Mouse (Mus musculus) neural tube, embryonic 13.5 days (tissue): ENCODE results near the gene A730061H03Rik. TPM values are rescaled to one million over a fixed set of nuclear protein-coding genes. Genes with fewer than 3 reads are reported as not detected.

Experiments used
- ATAC-seq: fragments of 200-750 bp; cut with Nextera tagmentation; 2 replicates; pipeline ENCODE4 v1.8.0; 2017; ENCODE audit warnings: low read depth, mild to moderate bottlenecking, moderate TSS enrichment, moderate library complexity
- H3K27ac ChIP-seq: fragments of 300-500 bp; sonication (generic); replicated peaks from 2 replicates; pipeline ENCODE4 v1.5.1; 2015; ENCODE audit warnings: moderate library complexity, mild to moderate bottlenecking, inconsistent platforms
- H3K27me3 ChIP-seq: fragments of 300-500 bp; sonication (generic); 2 replicates; pipeline ENCODE4 v1.6.1; 2015; ENCODE audit warnings: mild to moderate bottlenecking, inconsistent platforms
- H3K36me3 ChIP-seq: fragments of 300-500 bp; sonication (generic); 2 replicates; pipeline ENCODE4 v1.6.1; 2015; ENCODE audit warnings: mild to moderate bottlenecking, inconsistent platforms
- H3K4me1 ChIP-seq: fragments of 300-500 bp; sonication (generic); replicated peaks from 2 replicates; pipeline ENCODE4 v1.6.1; 2015; ENCODE audit warnings: inconsistent platforms
- H3K4me2 ChIP-seq: fragments of 300-500 bp; sonication (generic); 2 replicates; pipeline ENCODE4 v1.6.1; 2015; ENCODE audit warnings: inconsistent platforms, mild to moderate bottlenecking, moderate library complexity
- H3K4me3 ChIP-seq: fragments of 300-500 bp; sonication (generic); 2 replicates; pipeline ENCODE4 v1.5.1; 2015; ENCODE audit warnings: mild to moderate bottlenecking, inconsistent platforms
- H3K9ac ChIP-seq: fragments of 300-500 bp; sonication (generic); 2 replicates; pipeline ENCODE4 v1.6.1; 2015; ENCODE audit warnings: moderate library complexity, mild to moderate bottlenecking, inconsistent platforms
- H3K9me3 ChIP-seq: fragments of 300-500 bp; sonication (generic); 2 replicates; pipeline ENCODE4 v1.6.1; 2016; ENCODE audit warnings: inconsistent platforms
- WGBS: fragments of 180-500 bp; shearing (Covaris S2); methylation state at CpG from one replicate; pipeline ENCODE4 v1.1.7; 2015; 5-methylcytosine and 5-hydroxymethylcytosine counted together
- polyA plus RNA-seq: library from polyadenylated mRNA; unstranded; fragments of >200 nt; fragmentation: Nextera tagmentation; extraction: Ambion mirVana; gene quantifications from 2 replicates; pipeline ENCODE4 v1.2.1, GENCODE M21; 2015

The A730061H03Rik gene
- polyA plus RNA-seq, 1 experiment from 2014 or later = 0.59 TPM

DNA sequence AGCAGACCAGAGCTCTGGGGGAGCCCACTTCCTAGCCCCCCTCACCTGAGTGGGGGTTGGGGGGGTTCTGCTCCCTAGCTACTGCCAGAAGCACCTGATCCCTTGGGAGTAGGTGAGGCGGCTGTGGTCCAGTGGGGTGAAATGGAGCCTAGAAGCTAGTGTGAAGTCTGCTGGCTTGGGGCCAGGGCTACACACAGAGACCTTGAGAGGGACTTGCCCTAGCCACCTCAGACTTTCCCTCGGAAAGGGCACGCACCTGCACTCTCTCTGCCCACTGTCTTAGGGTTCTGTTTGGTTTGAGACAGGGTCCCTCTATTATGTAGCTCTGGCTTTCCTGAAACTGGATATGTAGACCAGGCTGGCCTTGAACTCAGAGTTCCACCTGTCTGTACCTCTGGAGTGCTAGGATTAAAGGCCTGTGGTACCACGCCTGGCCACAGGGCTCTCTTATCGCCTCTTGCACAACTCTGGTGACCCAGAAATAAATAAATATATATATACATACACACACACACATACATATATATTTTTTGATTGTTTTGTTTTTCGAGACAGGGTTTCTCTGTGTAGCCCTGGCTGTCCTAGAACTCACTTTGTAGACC lies 18.6 kb upstream of the A730061H03Rik start:
- H3K36me3 ChIP-seq = peaks cover 25% of the 10 kb centered on the region
- peaks cover 20% of the 10 kb centered on the region for H3K4me1 ChIP-seq
- 34% methylated on average over 6 of the region's 6 CpGs for WGBS
- H3K9me3 ChIP-seq = no peaks in the 10 kb centered on the region
- peak overlapping the region; percentile 93 for H3K9ac ChIP-seq
- no peaks in the 10 kb centered on the region for H3K27me3 ChIP-seq
- peak overlapping the region; percentile 82 for H3K4me2 ChIP-seq
- ATAC-seq = peak; percentile 42
- peak overlapping the region; percentile 72 for H3K4me3 ChIP-seq
- peak overlapping the region; percentile 86 for H3K27ac ChIP-seq

DNA sequence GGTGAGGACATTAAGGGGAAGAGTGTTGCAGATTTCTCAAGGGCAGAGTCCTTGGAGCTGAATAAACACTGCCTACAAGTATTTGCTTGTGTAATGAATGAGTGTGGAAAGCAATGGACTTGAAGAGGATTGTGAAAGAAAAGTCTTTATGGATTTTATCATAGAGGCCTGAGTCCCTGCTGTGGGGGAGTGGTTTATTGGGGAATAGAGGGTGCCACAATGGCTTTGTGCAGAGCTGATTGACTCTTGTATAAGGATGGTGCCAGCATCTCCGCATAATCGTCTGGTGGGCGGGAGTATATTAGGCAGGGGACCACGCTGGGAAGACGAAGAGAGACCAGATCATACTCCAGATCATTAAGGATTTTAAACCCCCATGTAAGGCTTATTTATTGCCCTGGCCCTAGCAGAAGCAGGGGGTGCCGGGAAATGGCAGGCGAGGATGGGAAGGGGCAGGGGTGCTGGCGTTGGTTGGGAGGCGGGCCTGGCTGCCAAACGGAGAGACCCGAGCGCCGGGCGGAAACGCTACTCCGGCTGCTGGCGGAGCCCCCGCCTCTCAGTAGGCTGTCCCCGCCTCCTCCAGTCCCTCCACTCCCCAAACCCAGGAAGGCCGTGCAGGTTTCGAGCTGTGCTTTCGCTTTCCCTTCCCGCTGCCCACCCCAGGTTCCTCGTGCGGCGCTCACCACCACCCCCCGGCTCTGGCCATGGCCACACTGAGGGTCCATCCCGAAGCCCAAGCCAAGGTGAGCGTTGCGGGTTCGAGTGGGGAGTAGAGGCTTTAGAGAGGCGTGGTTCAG lies 17.9 kb upstream of the A730061H03Rik start, which contains the start of gene Psme1:
Gene Psme1 (plus strand): TSS at position 253 of the 797 bp plus-strand sequence.
- peak; percentile 91 for ATAC-seq
- peak within 1 kb of the TSS; percentile 86 for H3K27ac ChIP-seq
- peak within 1 kb of the TSS; percentile 93 for H3K9ac ChIP-seq
- peak within 1 kb of the TSS; percentile 82 for H3K4me2 ChIP-seq
- H3K4me1 ChIP-seq = peaks cover 20% of the 10 kb centered on the region
- H3K27me3 ChIP-seq = no peaks in the 10 kb centered on the region
- no peaks in the 10 kb centered on the region for H3K9me3 ChIP-seq
- H3K36me3 ChIP-seq = peaks cover 25% of the 10 kb centered on the region
- H3K4me3 ChIP-seq = peak within 1 kb of the TSS; percentile 72
- WGBS = 0% methylated on average over 30 of the region's 32 CpGs

DNA sequence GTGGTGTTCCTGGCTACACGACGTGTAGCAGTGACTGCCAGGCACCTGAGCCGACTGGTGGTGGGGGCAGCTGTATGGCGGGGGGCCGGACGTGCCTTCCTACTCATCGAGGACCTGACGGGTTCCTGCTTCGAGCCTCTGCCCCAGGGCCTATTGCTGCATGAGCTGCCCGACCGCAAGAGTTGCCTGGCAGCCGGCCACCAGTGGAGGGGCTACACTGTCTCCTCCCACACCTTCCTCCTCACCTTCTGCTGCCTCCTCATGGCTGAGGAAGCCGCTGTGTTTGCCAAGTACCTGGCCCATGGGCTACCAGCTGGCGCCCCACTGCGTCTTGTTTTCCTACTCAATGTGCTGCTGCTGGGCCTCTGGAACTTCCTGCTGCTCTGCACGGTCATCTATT lies 16.2 kb upstream of the A730061H03Rik start:
- no peak overlapping the region for H3K4me2 ChIP-seq
- WGBS = 88% methylated on average over 16 of the region's 16 CpGs
- peaks cover 20% of the 10 kb centered on the region for H3K4me1 ChIP-seq
- no peak overlapping the region for H3K4me3 ChIP-seq
- no peak overlapping the region for H3K9ac ChIP-seq
- H3K36me3 ChIP-seq = peaks cover 16% of the 10 kb centered on the region
- H3K9me3 ChIP-seq = no peaks in the 10 kb centered on the region
- H3K27ac ChIP-seq = no peak overlapping the region
- H3K27me3 ChIP-seq = no peaks in the 10 kb centered on the region
- no peak for ATAC-seq

DNA sequence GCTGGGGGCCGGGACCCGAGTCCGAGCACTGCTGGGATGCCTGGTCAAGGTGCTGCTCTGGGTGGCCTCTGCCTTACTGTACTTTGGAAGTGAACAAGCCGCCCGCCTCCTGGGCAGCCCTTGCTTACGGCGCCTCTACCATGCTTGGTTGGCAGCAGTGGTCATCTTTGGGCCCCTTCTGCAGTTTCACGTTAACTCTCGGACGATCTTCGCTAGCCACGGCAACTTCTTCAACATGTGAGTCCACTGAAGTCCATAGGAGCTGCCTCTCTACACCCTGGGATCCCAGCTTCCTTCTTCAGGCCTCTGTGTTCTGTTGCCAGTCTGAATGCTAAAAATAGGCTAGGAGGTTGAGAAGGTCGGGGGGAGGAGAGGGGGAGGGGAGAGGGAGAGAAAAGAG lies 15.5 kb upstream of the A730061H03Rik start:
- no peaks in the 10 kb centered on the region for H3K27me3 ChIP-seq
- no peak overlapping the region for H3K27ac ChIP-seq
- no peak for ATAC-seq
- H3K4me1 ChIP-seq = peaks cover 20% of the 10 kb centered on the region
- H3K9ac ChIP-seq = peak overlapping the region; percentile 26; the same call in 1 of the 2 replicates
- H3K36me3 ChIP-seq = peaks cover 12% of the 10 kb centered on the region
- H3K4me2 ChIP-seq = no peak overlapping the region
- H3K9me3 ChIP-seq = no peaks in the 10 kb centered on the region
- no peak overlapping the region for H3K4me3 ChIP-seq
- 80% methylated on average over 13 of the region's 13 CpGs for WGBS

DNA sequence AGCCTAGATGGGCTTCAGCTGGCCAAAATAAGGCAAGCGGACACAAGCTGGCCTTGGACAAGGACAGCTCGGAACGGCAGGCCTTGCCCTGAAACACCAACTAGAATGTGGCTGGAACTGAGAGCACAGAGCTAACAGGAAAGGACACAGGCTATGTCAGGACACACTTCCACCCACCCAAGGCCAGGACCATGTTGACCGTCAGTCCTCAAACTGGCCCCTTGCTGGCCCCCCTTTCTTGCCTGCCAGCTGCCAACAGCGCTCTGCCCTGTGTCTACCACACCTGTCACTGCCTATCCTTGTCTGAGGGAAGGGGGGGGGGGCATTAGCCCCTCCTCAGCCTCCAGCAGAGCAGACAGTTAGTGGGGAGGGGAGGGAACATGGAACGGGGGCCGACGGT lies 15.1 kb upstream of the A730061H03Rik start, which contains the start of gene Fitm1:
Gene Fitm1 (plus strand): TSS at position 316 of the 400 bp plus-strand sequence.
- 85% methylated on average over 8 of the region's 8 CpGs for whole genome bisulfite sequencing

DNA sequence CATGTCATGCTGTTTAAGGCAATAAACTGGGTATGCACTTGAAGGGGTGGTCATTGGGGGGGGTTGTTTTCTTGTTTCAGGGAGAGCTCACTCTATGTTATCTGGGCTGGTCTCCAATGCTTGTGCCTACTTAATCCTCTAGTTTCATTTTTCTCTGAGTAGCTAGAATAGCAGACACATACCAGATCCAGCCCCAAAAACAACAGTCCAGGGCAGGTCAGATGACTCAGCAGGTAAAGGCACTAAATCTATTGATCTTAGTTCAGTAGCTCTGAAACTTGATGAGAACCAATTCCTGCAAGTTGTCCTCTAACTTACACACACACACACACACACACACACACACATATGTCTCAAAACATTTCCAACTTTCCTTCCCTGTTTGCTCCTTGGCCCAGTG lies 11.6 kb upstream of the A730061H03Rik start:
- ATAC-seq = no peak

More for the DNA sequence above, 15.1 kb upstream of the A730061H03Rik start, which contains the start of gene Fitm1:
- peaks cover 12% of the 10 kb centered on the region for H3K36me3 ChIP-seq
- ATAC-seq = no peak
- H3K4me2 ChIP-seq = no peak within 1 kb of the TSS
- no peak within 1 kb of the TSS for H3K27ac ChIP-seq
- H3K4me1 ChIP-seq = peaks cover 20% of the 10 kb centered on the region
- H3K9ac ChIP-seq = peak within 1 kb of the TSS; percentile 26; the same call in 1 of the 2 replicates
- no peaks in the 10 kb centered on the region for H3K9me3 ChIP-seq
- no peaks in the 10 kb centered on the region for H3K27me3 ChIP-seq
- no peak within 1 kb of the TSS for H3K4me3 ChIP-seq

DNA sequence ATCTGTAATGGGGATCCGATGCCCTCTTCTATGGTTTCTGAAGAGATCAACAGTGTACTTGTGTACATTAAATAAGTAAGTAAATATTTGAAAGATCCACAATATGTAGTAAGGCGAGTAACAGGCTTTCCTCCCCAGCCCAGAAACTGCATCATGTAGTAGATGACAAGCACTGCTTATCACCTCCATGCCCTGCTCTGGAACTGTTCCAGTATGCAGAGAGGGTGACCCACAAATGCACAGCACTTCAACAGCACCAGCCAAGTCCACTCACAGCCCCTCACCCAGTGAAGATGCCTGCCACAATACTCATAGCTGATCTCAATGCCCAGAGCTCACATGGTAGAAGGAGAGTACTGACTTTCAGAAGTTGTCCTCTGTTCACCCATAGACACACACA lies 10.4 kb upstream of the A730061H03Rik start:
- ATAC-seq = no peak
- 89% methylated on average over 2 of the region's 2 CpGs for WGBS

More for the DNA sequence above, 11.6 kb upstream of the A730061H03Rik start:
- H3K9ac ChIP-seq = no peak overlapping the region
- no peaks in the 10 kb centered on the region for H3K9me3 ChIP-seq
- H3K36me3 ChIP-seq = peaks cover 42% of the 10 kb centered on the region
- no peak overlapping the region for H3K4me2 ChIP-seq
- no peaks in the 10 kb centered on the region for H3K27me3 ChIP-seq
- no peak overlapping the region for H3K27ac ChIP-seq
- no peaks in the 10 kb centered on the region for H3K4me1 ChIP-seq
- H3K4me3 ChIP-seq = no peak overlapping the region

DNA sequence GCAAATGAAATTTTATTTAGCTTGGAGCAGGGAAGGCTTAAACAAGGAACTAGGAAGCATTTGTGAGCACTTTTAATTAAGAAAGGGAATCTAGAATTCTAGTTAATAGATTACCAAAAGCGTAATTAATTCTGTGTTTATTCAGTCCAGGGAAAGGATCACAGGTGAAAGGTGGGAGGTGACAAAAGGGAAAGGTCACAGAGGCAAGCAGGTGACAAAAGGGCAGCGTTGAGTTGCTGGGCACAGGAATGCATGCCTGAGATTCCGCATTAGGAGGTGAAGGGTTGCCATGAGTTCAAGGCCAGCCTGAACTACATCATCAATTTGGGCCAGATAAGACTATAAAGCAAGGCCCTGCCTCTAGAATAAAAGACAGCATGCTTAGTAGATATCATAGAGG lies 7.3 kb upstream of the A730061H03Rik start:
- Histone ChIP-seq H3K9ac (no peak overlapping the region), H3K36me3 (peaks cover 84% of the 10 kb centered on the region), H3K27me3 (no peaks in the 10 kb centered on the region), H3K9me3 (no peaks in the 10 kb centered on the region), H3K4me3 (no peak overlapping the region), H3K4me2 (no peak overlapping the region), H3K4me1 (peaks cover 3% of the 10 kb centered on the region; the same call in 1 of the 2 replicates), H3K27ac (no peak overlapping the region)
- WGBS = 91% methylated on average over 3 of the region's 3 CpGs
- ATAC-seq = no peak

More for the DNA sequence above, 10.4 kb upstream of the A730061H03Rik start:
- Histone ChIP-seq H3K36me3 (peaks cover 54% of the 10 kb centered on the region), H3K4me2 (no peak overlapping the region), H3K9ac (no peak overlapping the region), H3K9me3 (no peaks in the 10 kb centered on the region), H3K27ac (no peak overlapping the region), H3K4me3 (no peak overlapping the region), H3K4me1 (no peaks in the 10 kb centered on the region), H3K27me3 (no peaks in the 10 kb centered on the region)

DNA sequence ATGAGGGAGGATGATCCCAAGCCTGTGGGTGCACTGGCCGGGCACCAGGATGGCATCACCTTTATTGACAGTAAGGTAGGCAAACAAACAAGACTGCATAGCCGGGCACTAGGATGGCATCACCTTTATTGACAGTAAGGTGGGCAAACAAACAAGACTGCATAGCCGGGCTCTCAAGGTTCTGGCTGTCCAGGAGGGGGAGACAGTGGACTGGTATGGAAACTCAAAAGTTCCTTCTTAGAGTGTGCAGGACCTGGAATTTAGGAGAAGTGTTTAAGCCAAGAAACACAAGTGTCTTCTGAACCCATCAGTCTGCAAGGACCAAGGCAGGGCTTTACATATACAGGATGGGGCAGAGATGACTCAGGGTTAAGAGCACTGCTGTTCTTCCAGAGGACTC lies 5.5 kb upstream of the A730061H03Rik start:
- WGBS = 84% methylated on average over 3 of the region's 3 CpGs
- H3K4me1 ChIP-seq = peaks cover 19% of the 10 kb centered on the region
- no peak for ATAC-seq
- H3K27ac ChIP-seq = no peak overlapping the region
- no peaks in the 10 kb centered on the region for H3K9me3 ChIP-seq
- H3K27me3 ChIP-seq = no peaks in the 10 kb centered on the region
- H3K9ac ChIP-seq = no peak overlapping the region
- no peak overlapping the region for H3K4me3 ChIP-seq
- no peak overlapping the region for H3K4me2 ChIP-seq
- H3K36me3 ChIP-seq = peaks cover 82% of the 10 kb centered on the region

DNA sequence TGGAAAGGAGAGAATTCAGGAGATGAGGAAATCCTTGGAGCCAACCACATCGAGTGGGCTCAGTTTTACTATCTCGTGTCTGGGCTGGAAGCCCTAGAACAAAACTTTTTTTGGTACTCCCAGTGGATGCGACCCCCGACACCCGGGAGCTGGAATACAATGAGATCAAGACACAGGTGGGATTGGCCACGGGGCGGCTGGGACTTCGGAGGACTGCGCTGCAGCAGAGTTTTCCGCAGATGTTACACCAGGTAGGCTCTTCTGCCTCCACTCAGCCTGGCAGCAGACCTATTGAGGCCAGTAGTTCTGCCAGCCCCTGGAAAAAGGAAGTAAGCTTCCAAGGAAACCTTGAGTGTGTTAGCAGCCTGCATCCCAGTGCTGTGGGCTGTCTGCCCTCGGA lies 3.0 kb upstream of the A730061H03Rik start:
- Histone ChIP-seq H3K9me3 (no peaks in the 10 kb centered on the region), H3K36me3 (peaks cover 57% of the 10 kb centered on the region)
- 90% methylated on average over 11 of the region's 11 CpGs for WGBS

DNA sequence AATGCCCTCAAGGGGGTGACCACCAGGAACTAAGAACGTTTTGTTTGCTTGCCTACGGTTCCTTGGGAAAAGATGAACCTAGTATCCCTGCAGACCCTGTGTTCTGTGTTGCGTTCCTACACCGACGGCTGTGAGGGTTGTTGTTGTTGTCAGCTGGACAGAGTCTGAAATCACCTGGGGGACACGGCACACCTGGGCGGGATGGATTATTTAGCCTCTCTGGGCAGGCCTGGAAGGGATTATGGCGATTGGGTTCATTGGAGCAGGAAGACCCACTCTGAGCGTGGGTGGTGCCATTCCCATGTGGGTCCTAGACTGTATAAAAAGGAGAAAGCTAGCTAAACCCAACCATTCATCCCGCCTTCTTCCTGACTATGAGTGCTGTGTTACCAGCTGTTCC lies 1.7 kb upstream of the A730061H03Rik start:
- H3K9ac ChIP-seq = 0 out of 2 replicates have a peak overlapping the region, but pooled peaks have one; percentile 78
- peaks cover 28% of the 10 kb centered on the region for H3K4me1 ChIP-seq
- H3K9me3 ChIP-seq = no peaks in the 10 kb centered on the region
- peak overlapping the region; percentile 55 for H3K4me3 ChIP-seq
- peaks cover 43% of the 10 kb centered on the region for H3K36me3 ChIP-seq
- WGBS = 86% methylated on average over 10 of the region's 10 CpGs
- H3K4me2 ChIP-seq = peak overlapping the region; percentile 90
- no peak for ATAC-seq
- H3K27ac ChIP-seq = no peak overlapping the region
- H3K27me3 ChIP-seq = no peaks in the 10 kb centered on the region

More for the DNA sequence above, 3.0 kb upstream of the A730061H03Rik start:
- Histone ChIP-seq H3K9ac (no peak overlapping the region), H3K4me3 (no peak overlapping the region), H3K27me3 (no peaks in the 10 kb centered on the region), H3K4me1 (peaks cover 28% of the 10 kb centered on the region), H3K27ac (no peak overlapping the region), H3K4me2 (no peak overlapping the region)
- ATAC-seq = no peak

DNA sequence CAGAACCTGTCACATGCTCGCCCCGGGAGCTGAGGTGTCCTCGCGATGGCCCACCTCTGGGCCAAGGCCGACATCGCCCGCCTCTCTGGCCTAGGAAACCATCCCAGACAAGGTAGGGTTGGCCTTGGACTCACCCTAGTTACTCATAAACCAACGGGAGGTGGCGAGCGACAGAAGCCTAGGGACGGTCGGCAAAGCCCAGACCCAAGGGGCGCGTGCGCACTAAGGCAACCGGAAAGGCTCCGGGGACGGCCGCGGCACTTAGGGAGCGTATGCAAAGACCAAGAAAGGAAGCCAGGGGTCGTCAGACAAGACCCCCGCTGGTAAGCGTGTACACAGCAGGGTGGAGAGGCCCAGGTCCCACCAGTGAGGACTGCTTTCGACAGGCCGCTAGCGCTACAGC lies 406 bp downstream of the A730061H03Rik start, which contains the start of gene Dcaf11:
Gene Dcaf11 (plus strand): TSS at position 208 of the 403 bp plus-strand sequence.
- Histone ChIP-seq H3K27ac (peak within 1 kb of the TSS; percentile 98), H3K4me3 (peak within 1 kb of the TSS; percentile 55), H3K36me3 (peaks cover 22% of the 10 kb centered on the region), H3K9me3 (no peaks in the 10 kb centered on the region), H3K27me3 (no peaks in the 10 kb centered on the region), H3K4me1 (peaks cover 28% of the 10 kb centered on the region), H3K9ac (peak within 1 kb of the TSS; percentile 86), H3K4me2 (peak within 1 kb of the TSS; percentile 90)
- peak; percentile 83 for ATAC-seq
- WGBS = under 1% methylated on average over 27 of the region's 27 CpGs
